Mouse (Mus musculus) megakaryocyte, embryonic 14.5 days (primary cell): ENCODE measurements around the gene Gna15. TPM values are rescaled to one million over a fixed set of nuclear protein-coding genes. Genes with fewer than 3 reads are reported as not detected.

Experiments used
- H3K27me3 ChIP-seq: replicated peaks from 2 replicates; pipeline ENCODE3; 2012; ENCODE audit warnings: inconsistent platforms
- H3K36me3 ChIP-seq: replicated peaks from 2 replicates; pipeline ENCODE3; 2012; ENCODE audit warnings: low read length, inconsistent platforms, mixed read lengths
- H3K4me1 ChIP-seq: 2 replicates; pipeline ENCODE4 v1.6.1; 2012; ENCODE audit warnings: inconsistent platforms
- H3K4me3 ChIP-seq: replicated peaks from 2 replicates; pipeline ENCODE3; 2012; ENCODE audit warnings: moderate library complexity, mild to moderate bottlenecking, inconsistent platforms
- H3K9me3 ChIP-seq: 2 replicates; pipeline ENCODE4 v1.6.1; 2012; ENCODE audit warnings: inconsistent platforms
- FLI1 ChIP-seq: IDR thresholded peaks from 2 replicates; pipeline ENCODE4 v1.6.1; 2012; ENCODE audit warnings: low read length, inconsistent platforms, mixed read lengths
- GATA1 ChIP-seq: IDR thresholded peaks from 3 replicates; pipeline ENCODE4 v1.6.1; 2012; ENCODE audit warnings: mixed read lengths, low read length, inconsistent platforms, borderline replicate concordance
- polyA plus RNA-seq: library from polyadenylated mRNA; stranded (reverse); fragments of >175 nt; gene quantifications from 2 replicates; pipeline ENCODE4 v1.2.3, GENCODE M21; 2012; ENCODE audit warnings: low replicate concordance; ENCODE audit not compliant: insufficient read depth

The Gna15 gene
- polyA plus RNA-seq, 1 experiment = 31.7 TPM

- TF ChIP-seq FLI1 = no peak
- TF ChIP-seq GATA1 = no peak
- peaks cover 78% of the 10 kb centered on the region for H3K4me1 ChIP-seq
- H3K9me3 ChIP-seq = no peaks in the 10 kb centered on the region
- H3K4me3 ChIP-seq = peak overlapping the region; percentile 100
- peaks cover 36% of the 10 kb centered on the region for H3K36me3 ChIP-seq
- H3K27me3 ChIP-seq = no peaks in the 10 kb centered on the region
Measured at GRCm38 (mm10) chr10:81496969-81497368, 27.1 kb downstream of the Gna15 start.

GRCm38 (mm10) chr10:81496264-81496901 lies 27.6 kb downstream of the Gna15 start, which contains the start of gene Ncln:
Gene Ncln, minus strand, starts transcription at chr10:81496392.
- no peak for TF ChIP-seq GATA1
- TF ChIP-seq FLI1 = no peak
- Histone ChIP-seq H3K36me3 (peaks cover 36% of the 10 kb centered on the region), H3K4me1 (peaks cover 74% of the 10 kb centered on the region), H3K4me3 (peak within 1 kb of the TSS; percentile 100), H3K9me3 (no peaks in the 10 kb centered on the region), H3K27me3 (no peaks in the 10 kb centered on the region)

GRCm38 (mm10) chr10:81495616-81496263 lies 28.3 kb downstream of the Gna15 start:
- Histone ChIP-seq H3K9me3 (no peaks in the 10 kb centered on the region), H3K4me1 (peaks cover 70% of the 10 kb centered on the region), H3K36me3 (peaks cover 37% of the 10 kb centered on the region)

GRCm38 (mm10) chr10:81495151-81495550 lies 28.9 kb downstream of the Gna15 start:
- H3K27me3 ChIP-seq = no peaks in the 10 kb centered on the region
- H3K9me3 ChIP-seq = no peaks in the 10 kb centered on the region
- peak overlapping the region; percentile 100 for H3K4me3 ChIP-seq
- no peak for TF ChIP-seq FLI1
- TF ChIP-seq GATA1 = no peak
- H3K4me1 ChIP-seq = peaks cover 65% of the 10 kb centered on the region
- peaks cover 43% of the 10 kb centered on the region for H3K36me3 ChIP-seq

More at GRCm38 (mm10) chr10:81495616-81496263, 28.3 kb downstream of the Gna15 start:
- peak overlapping the region; percentile 100 for H3K4me3 ChIP-seq
- H3K27me3 ChIP-seq = no peaks in the 10 kb centered on the region
- TF ChIP-seq FLI1 (no peak), GATA1 (no peak)

- no peak for TF ChIP-seq FLI1
- no peak for TF ChIP-seq GATA1
- H3K4me3 ChIP-seq = peak overlapping the region; percentile 100
- peaks cover 50% of the 10 kb centered on the region for H3K36me3 ChIP-seq
- H3K9me3 ChIP-seq = no peaks in the 10 kb centered on the region
- H3K4me1 ChIP-seq = peaks cover 60% of the 10 kb centered on the region
- no peaks in the 10 kb centered on the region for H3K27me3 ChIP-seq
Measured at GRCm38 (mm10) chr10:81494260-81495041, 29.6 kb downstream of the Gna15 start.

- Histone ChIP-seq H3K4me3 (peak overlapping the region; percentile 100), H3K27me3 (no peaks in the 10 kb centered on the region), H3K36me3 (peaks cover 57% of the 10 kb centered on the region), H3K9me3 (no peaks in the 10 kb centered on the region), H3K4me1 (peaks cover 54% of the 10 kb centered on the region)
- no peak for TF ChIP-seq GATA1
- TF ChIP-seq FLI1 = no peak
Measured at GRCm38 (mm10) chr10:81493601-81494220, 30.3 kb downstream of the Gna15 start.

- TF ChIP-seq FLI1 (no peak), GATA1 (no peak)
- Histone ChIP-seq H3K27me3 (no peaks in the 10 kb centered on the region), H3K9me3 (no peaks in the 10 kb centered on the region), H3K36me3 (peaks cover 67% of the 10 kb centered on the region), H3K4me3 (no peak overlapping the region), H3K4me1 (peaks cover 54% of the 10 kb centered on the region)
Measured at GRCm38 (mm10) chr10:81492606-81493240, 31.3 kb downstream of the Gna15 start.

GRCm38 (mm10) chr10:81491018-81491417 lies 33.0 kb downstream of the Gna15 start:
- Histone ChIP-seq H3K36me3 (peaks cover 84% of the 10 kb centered on the region), H3K4me1 (peaks cover 61% of the 10 kb centered on the region), H3K9me3 (no peaks in the 10 kb centered on the region), H3K4me3 (no peak overlapping the region), H3K27me3 (no peaks in the 10 kb centered on the region)
- no peak for TF ChIP-seq FLI1
- no peak for TF ChIP-seq GATA1

- Histone ChIP-seq H3K9me3 (no peaks in the 10 kb centered on the region), H3K27me3 (no peaks in the 10 kb centered on the region), H3K36me3 (peaks cover 90% of the 10 kb centered on the region), H3K4me3 (peak overlapping the region; percentile 15), H3K4me1 (peaks cover 61% of the 10 kb centered on the region)
- no peak for TF ChIP-seq FLI1
- no peak for TF ChIP-seq GATA1
Measured at GRCm38 (mm10) chr10:81489941-81490340, 34.1 kb downstream of the Gna15 start.
